Mouse (Mus musculus) hindbrain, embryonic 12.5 days (tissue): ENCODE measurements around the gene Rsl24d1. TPM values are rescaled to one million over a fixed set of nuclear protein-coding genes. Genes with fewer than 3 reads are reported as not detected.

Source experiments
- ATAC-seq: fragments of 200-750 bp; cut with Nextera tagmentation; 2 replicates; pipeline ENCODE4 v1.8.0; 2017; ENCODE audit warnings: moderate TSS enrichment; ENCODE audit not compliant: low FRiP score
- H3K27ac ChIP-seq: fragments of 300-500 bp; sonication (generic); 2 replicates; pipeline ENCODE4 v1.5.1; 2016; ENCODE audit warnings: mild to moderate bottlenecking
- H3K27me3 ChIP-seq: fragments of 300-500 bp; sonication (generic); 2 replicates; pipeline ENCODE4 v1.6.1; 2016; ENCODE audit warnings: mild to moderate bottlenecking
- H3K36me3 ChIP-seq: fragments of 300-500 bp; sonication (generic); 2 replicates; pipeline ENCODE4 v1.6.1; 2016; ENCODE audit warnings: mild to moderate bottlenecking
- H3K4me1 ChIP-seq: fragments of 300-500 bp; sonication (generic); 2 replicates; pipeline ENCODE4 v1.6.1; 2016
- H3K4me2 ChIP-seq: fragments of 300-500 bp; sonication (generic); replicated peaks from 2 replicates; pipeline ENCODE4 v1.6.1; 2016; ENCODE audit warnings: mild to moderate bottlenecking
- H3K4me3 ChIP-seq: fragments of 300-500 bp; sonication (generic); 2 replicates; pipeline ENCODE4 v1.5.1; 2016; ENCODE audit warnings: mild to moderate bottlenecking
- H3K9ac ChIP-seq: fragments of 300-500 bp; sonication (generic); 2 replicates; pipeline ENCODE4 v1.6.1; 2016; ENCODE audit warnings: mild to moderate bottlenecking, moderate library complexity
- H3K9me3 ChIP-seq: fragments of 300-500 bp; sonication (generic); replicated peaks from 2 replicates; pipeline ENCODE4 v1.6.1; 2016; ENCODE audit warnings: mild to moderate bottlenecking
- WGBS: fragments of 180-500 bp; shearing (Covaris S2); methylation state at CpG from one replicate; pipeline ENCODE4 v1.1.7; 2016; 5-methylcytosine and 5-hydroxymethylcytosine counted together
- polyA plus RNA-seq: library from polyadenylated mRNA; unstranded; fragments of >200 nt; fragmentation: Nextera tagmentation; extraction: Ambion mirVana; gene quantifications from 2 replicates; pipeline ENCODE4 v1.2.1, GENCODE M21; 2016

Gene Rsl24d1
- polyA plus RNA-seq, 1 experiment from 2014 or later, result 115 TPM

DNA sequence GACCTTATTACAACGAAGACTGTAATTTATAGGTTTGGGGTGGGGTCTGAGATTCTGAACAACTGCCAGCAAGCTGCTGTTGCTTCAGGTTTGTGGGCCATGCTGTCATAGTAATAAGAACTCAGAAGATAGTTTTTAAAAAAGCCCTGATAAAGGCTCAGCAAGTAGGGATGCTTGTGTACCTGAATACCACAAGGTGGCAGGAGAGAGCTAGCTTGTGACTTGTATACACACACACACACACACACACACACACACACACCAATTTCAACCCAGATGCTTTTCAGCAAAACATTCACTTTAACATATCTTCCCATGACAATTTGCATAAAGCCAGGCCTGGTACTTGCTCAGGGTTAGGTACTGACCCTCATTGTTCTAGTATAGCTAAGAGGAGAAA lies 46.0 kb downstream of the Rsl24d1 start:
- WGBS, result 69% methylated on average over 1 of the region's 1 CpGs
- no peak for ATAC-seq
- Histone ChIP-seq H3K9me3 (no peaks in the 10 kb centered on the region), H3K27ac (no peak overlapping the region), H3K4me1 (no peaks in the 10 kb centered on the region), H3K4me2 (no peak overlapping the region), H3K4me3 (no peak overlapping the region), H3K36me3 (no peaks in the 10 kb centered on the region), H3K27me3 (0 out of 2 replicates have a peak, but pooled peaks cover 3% of the 10 kb centered on the region), H3K9ac (no peak overlapping the region)

DNA sequence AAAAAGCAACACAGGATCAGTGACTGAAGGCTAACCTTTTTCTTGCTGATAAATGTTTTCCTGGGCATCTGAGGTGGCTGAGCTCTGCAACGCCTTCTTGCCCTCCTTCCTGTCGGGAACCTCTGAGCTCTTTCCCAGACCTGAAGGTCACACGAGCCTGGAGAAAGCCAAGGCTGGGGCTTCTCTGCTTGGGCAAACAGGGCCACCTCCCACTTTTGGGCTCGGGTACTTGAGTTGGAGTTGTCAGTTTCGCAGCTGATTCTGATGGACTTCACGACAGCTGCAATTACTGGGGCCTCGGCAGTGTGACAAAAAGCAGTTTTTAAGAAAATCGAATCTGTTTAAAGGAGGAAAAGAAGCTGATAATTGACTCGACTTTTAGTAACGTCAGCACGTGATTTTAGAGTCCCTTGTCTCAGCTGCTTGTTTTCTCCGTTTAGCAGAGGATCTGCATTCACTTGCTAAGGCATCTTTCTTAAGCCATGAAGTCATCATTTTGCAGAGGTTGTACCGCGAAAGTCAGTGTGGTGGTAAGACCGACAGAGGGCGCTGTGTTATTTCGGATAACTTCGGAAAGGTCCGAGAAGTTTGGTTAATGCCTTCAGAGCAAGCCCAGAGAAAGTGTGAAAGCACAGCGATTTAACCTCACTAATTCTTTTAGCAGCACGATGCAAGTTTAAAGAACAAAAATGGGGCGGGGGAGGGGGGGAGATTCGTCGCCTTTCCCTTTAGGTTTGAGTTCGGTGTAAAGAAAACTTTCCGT lies 49.5 kb downstream of the Rsl24d1 start:
- WGBS, result 25% methylated on average over 26 of the region's 26 CpGs
- Histone ChIP-seq H3K27ac (no peak overlapping the region), H3K4me1 (no peaks in the 10 kb centered on the region), H3K36me3 (no peaks in the 10 kb centered on the region), H3K9me3 (no peaks in the 10 kb centered on the region), H3K9ac (no peak overlapping the region), H3K4me2 (peak overlapping the region; percentile 34), H3K4me3 (0 out of 2 replicates have a peak overlapping the region, but pooled peaks have one; percentile 0), H3K27me3 (0 out of 2 replicates have a peak, but pooled peaks cover 3% of the 10 kb centered on the region)
- ATAC-seq, result 0 out of 2 replicates have a peak, but pooled peaks have one; percentile 48

DNA sequence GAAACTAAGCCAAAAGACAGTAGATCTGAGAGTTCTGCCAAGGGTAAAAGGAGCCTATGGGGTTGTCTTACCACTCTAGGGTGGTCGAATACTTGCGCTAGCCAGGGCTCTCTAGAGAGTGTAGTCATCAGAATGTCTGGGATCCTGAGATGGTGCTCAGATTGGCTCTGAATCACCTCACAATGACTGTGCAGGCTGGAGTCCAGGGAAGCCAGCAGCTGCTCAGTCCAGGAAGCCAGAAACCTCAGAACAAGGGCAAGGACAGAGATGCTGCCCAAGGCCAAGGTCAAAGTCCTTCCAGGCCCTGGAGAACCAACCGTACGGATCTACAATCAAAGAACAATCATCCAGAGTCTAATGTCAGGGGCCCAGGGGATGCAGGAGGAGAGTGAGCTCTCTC lies 52.4 kb downstream of the Rsl24d1 start:
- no peak overlapping the region for H3K4me3 ChIP-seq
- no peak overlapping the region for H3K27ac ChIP-seq
- H3K9ac ChIP-seq, result no peak overlapping the region
- no peaks in the 10 kb centered on the region for H3K36me3 ChIP-seq
- no peaks in the 10 kb centered on the region for H3K4me1 ChIP-seq
- H3K4me2 ChIP-seq, result no peak overlapping the region
- 95% methylated on average over 4 of the region's 4 CpGs for WGBS
- no peak for ATAC-seq
- 0 out of 2 replicates have a peak, but pooled peaks cover 3% of the 10 kb centered on the region for H3K27me3 ChIP-seq
- no peaks in the 10 kb centered on the region for H3K9me3 ChIP-seq

Other genes starting within 250 kb of the Rsl24d1 start
- 14.2 and 15.0 TPM in 2 replicates for gene Pygo1, start 187.8 kb upstream of the Rsl24d1 start, polyA plus RNA-seq
- 2.6 and 2.7 TPM in 2 replicates for gene Dyx1c1, start 154.6 kb upstream of the Rsl24d1 start, polyA plus RNA-seq
- not detected in 2 replicates for gene Gm44503, start 154.6 kb upstream of the Rsl24d1 start, polyA plus RNA-seq
- gene Ccpg1os, start 128.0 kb upstream of the Rsl24d1 start, polyA plus RNA-seq, result 26.5 and 27.9 TPM in 2 replicates
- 38.7 and 44.3 TPM in 2 replicates for gene Ccpg1, start 128.0 kb upstream of the Rsl24d1 start, polyA plus RNA-seq
- gene Pigb, start 73.0 kb upstream of the Rsl24d1 start, polyA plus RNA-seq, result 14.0 and 15.1 TPM in 2 replicates
- gene Rab27a, start 68.6 kb upstream of the Rsl24d1 start, polyA plus RNA-seq, result 2.9 and 4.3 TPM in 2 replicates
- 0.17 TPM in 1 of 2 replicates, not detected in the other for gene Khdc3, start 11.6 kb upstream of the Rsl24d1 start, polyA plus RNA-seq
- gene Gm20509, start 11.0 kb upstream of the Rsl24d1 start, polyA plus RNA-seq, result 0.27 TPM in 1 of 2 replicates, not detected in the other